Mouse (Mus musculus): ENCODE results near the gene Bnipl.

GRCm38 (mm10) chr3:95298018-95298417 is 47.0 kb upstream of the Bnipl start:
- no peak for TF ChIP-seq POLR2A (IDR thresholded peaks at IDR 0.05; ENCODE audit: borderline replicate concordance, extremely low read depth, low read depth, low read length)
- TF ChIP-seq CTCF (IDR thresholded peaks at IDR 0.05; ENCODE audit: insufficient read depth, low read length): no peak

All from lung, adult 2 months (tissue).